Mouse (Mus musculus) lung, embryonic 16.5 days (tissue): Measurements from ENCODE around the gene Taf12. TPM values are rescaled to one million over a fixed set of nuclear protein-coding genes. Genes with fewer than 3 reads are reported as not detected.

ENCODE experiments used
- ATAC-seq: fragments of 200-750 bp; cut with Nextera tagmentation; 2 replicates; pipeline ENCODE4 v1.8.0; 2017; ENCODE audit warnings: low read depth, mild to moderate bottlenecking, moderate library complexity
- H3K27ac ChIP-seq: fragments of 300-500 bp; sonication (generic); 2 replicates; pipeline ENCODE4 v1.5.1; 2014; ENCODE audit warnings: mild to moderate bottlenecking, control low read depth, low read length
- H3K27me3 ChIP-seq: fragments of 300-500 bp; sonication (generic); 2 replicates; pipeline ENCODE4 v1.6.1; 2014; ENCODE audit warnings: low read depth, low read length, mixed read lengths; ENCODE audit not compliant: control insufficient read depth, insufficient read depth
- H3K36me3 ChIP-seq: fragments of 300-500 bp; sonication (generic); 2 replicates; pipeline ENCODE4 v1.6.1; 2014; ENCODE audit warnings: low read length; ENCODE audit not compliant: control insufficient read depth, insufficient read depth
- H3K4me1 ChIP-seq: fragments of 300-500 bp; sonication (generic); replicated peaks from 2 replicates; pipeline ENCODE4 v1.6.1; 2014; ENCODE audit warnings: low read length, mixed read lengths; ENCODE audit not compliant: control insufficient read depth, insufficient read depth
- H3K4me2 ChIP-seq: fragments of 300-500 bp; sonication (generic); 2 replicates; pipeline ENCODE4 v1.6.1; 2014; ENCODE audit warnings: low read depth, low read length, control low read depth
- H3K4me3 ChIP-seq: fragments of 300-500 bp; sonication (generic); 2 replicates; pipeline ENCODE4 v1.5.1; 2014; ENCODE audit warnings: mild to moderate bottlenecking, low read length, control low read depth
- H3K9ac ChIP-seq: fragments of 300-500 bp; sonication (generic); 2 replicates; pipeline ENCODE4 v1.6.1; 2014; ENCODE audit warnings: low read length, control low read depth
- H3K9me3 ChIP-seq: fragments of 300-500 bp; sonication (generic); 2 replicates; pipeline ENCODE4 v1.6.1; 2016; ENCODE audit warnings: low read length; ENCODE audit not compliant: control insufficient read depth
- WGBS: fragments of 180-500 bp; shearing (Covaris S2); extraction: QIAGEN DNeasy Blood & Tissue Kit; methylation state at CpG from one replicate; pipeline ENCODE4 v1.1.7; 2014; 5-methylcytosine and 5-hydroxymethylcytosine counted together
- polyA plus RNA-seq: library from polyadenylated mRNA; unstranded; fragments of >200 nt; fragmentation: Nextera tagmentation; extraction: Ambion mirVana; gene quantifications from 2 replicates; pipeline ENCODE4 v1.2.1, GENCODE M21; 2015

Gene Taf12
- polyA plus RNA-seq = 48.5 and 50.3 TPM in 2 replicates

DNA sequence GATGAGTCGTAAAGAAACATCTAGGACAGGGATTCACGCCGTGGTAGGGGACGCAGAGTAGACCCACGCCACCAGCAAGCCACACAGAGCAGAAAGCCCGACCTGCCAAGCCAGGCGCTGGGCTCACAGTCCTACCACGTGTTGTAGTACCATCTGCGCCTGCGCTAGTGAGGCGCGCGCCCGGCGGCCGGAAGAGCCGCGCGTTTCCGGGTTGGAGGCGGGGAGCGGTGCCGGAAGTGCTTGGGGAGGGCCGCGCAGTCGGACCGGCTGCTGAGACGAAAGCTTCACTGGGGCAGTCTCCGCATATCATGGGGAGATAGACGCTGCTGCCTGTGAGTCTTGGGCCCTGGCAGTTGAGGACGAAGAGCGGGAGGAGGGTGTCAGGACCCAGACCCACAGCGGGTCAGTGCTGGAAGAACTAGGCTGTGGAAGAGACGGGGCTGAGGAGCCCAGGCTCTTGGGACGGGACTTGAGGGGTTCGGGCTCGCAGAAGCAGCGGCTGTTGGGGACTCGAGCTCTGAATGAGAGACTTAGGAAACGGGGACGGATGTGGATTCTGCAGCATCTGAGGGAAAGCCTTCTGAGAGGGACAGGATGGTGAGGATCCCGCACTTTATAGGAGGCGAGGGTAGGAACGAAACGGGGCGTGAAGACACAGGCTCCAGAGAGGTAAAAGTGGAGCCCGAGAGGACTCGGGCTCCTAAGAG lies at the start of gene Taf12:
Gene Taf12, plus strand, starts transcription at position 220 of the 707 bp plus-strand sequence.
- Histone ChIP-seq H3K4me3 (peak within 1 kb of the TSS; percentile 76), H3K4me1 (peaks cover 6% of the 10 kb centered on the region; the same call in 1 of the 2 replicates), H3K4me2 (peak within 1 kb of the TSS; percentile 83), H3K9me3 (no peaks in the 10 kb centered on the region), H3K27ac (peak within 1 kb of the TSS; percentile 90), H3K27me3 (no peaks in the 10 kb centered on the region), H3K36me3 (no peaks in the 10 kb centered on the region), H3K9ac (peak within 1 kb of the TSS; percentile 89)
- WGBS = under 1% methylated on average over 48 of the region's 48 CpGs
- ATAC-seq = peak; percentile 93

GRCm38 (mm10) chr4:132230422-132230821 lies 43.8 kb upstream of the Taf12 start:
- Histone ChIP-seq H3K4me3 (no peak overlapping the region), H3K27me3 (no peaks in the 10 kb centered on the region), H3K27ac (no peak overlapping the region), H3K4me2 (no peak overlapping the region), H3K9ac (no peak overlapping the region), H3K9me3 (no peaks in the 10 kb centered on the region), H3K36me3 (peaks cover 57% of the 10 kb centered on the region), H3K4me1 (no peaks in the 10 kb centered on the region)
- no peak for ATAC-seq
- WGBS = 92% methylated on average over 5 of the region's 5 CpGs

- 90% methylated on average over 8 of the region's 8 CpGs for WGBS
Measured at GRCm38 (mm10) chr4:132234710-132235109, 39.5 kb upstream of the Taf12 start.

GRCm38 (mm10) chr4:132238356-132238755 lies 35.8 kb upstream of the Taf12 start:
- Histone ChIP-seq H3K9ac (no peak overlapping the region), H3K9me3 (no peaks in the 10 kb centered on the region), H3K4me2 (no peak overlapping the region), H3K27me3 (no peaks in the 10 kb centered on the region), H3K4me3 (no peak overlapping the region), H3K27ac (no peak overlapping the region), H3K4me1 (no peaks in the 10 kb centered on the region), H3K36me3 (peaks cover 40% of the 10 kb centered on the region)
- 85% methylated on average over 4 of the region's 4 CpGs for whole genome bisulfite sequencing
- no peak for ATAC-seq

More at GRCm38 (mm10) chr4:132234710-132235109, 39.5 kb upstream of the Taf12 start:
- Histone ChIP-seq H3K27ac (no peak overlapping the region), H3K4me3 (no peak overlapping the region), H3K9me3 (no peaks in the 10 kb centered on the region), H3K36me3 (peaks cover 37% of the 10 kb centered on the region), H3K27me3 (no peaks in the 10 kb centered on the region), H3K4me2 (no peak overlapping the region), H3K9ac (no peak overlapping the region), H3K4me1 (no peaks in the 10 kb centered on the region)
- ATAC-seq = no peak

DNA sequence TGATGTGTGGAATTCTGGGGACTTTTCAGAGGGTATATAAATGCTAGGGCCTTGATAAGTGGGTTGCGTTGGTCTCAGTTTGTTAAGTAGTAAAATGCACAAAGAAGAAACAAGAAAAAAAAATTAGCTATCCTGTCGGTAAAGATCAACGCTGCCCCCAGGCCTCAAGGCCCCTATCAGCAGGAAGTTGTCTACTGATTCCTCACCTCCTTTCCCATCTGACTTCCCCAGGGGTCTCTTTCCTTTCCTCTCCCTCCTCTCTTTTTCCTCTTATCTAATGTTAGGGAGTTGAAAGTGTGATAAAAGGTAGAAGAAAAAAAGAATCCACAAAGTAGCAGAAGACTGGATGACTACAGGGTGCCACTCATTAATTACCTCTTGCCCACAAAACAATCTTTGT lies 33.8 kb upstream of the Taf12 start:
- ATAC-seq = no peak
- Histone ChIP-seq H3K4me1 (no peaks in the 10 kb centered on the region), H3K4me2 (no peak overlapping the region), H3K9me3 (no peaks in the 10 kb centered on the region), H3K9ac (no peak overlapping the region), H3K27me3 (no peaks in the 10 kb centered on the region), H3K27ac (no peak overlapping the region), H3K4me3 (no peak overlapping the region), H3K36me3 (peaks cover 34% of the 10 kb centered on the region)
- WGBS = 82% methylated on average over 3 of the region's 3 CpGs

DNA sequence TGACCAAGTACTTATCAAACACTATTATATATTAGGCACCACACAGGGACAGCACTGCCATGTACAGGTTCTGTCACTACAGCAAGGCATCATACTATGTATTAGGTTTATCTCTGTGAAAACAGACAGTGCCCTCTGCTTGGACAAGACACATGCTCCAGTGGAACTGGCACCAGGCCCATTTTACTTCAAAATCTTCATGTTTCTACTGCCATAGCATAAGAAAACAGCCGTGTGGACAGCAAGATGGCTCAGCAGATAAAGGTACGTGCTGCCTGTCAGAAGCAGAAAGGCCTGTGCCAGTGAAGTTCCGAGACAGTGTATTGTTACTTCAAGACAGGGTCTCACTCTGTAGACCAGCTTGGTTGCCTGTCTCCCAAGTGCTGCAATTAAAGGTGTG lies 33.0 kb upstream of the Taf12 start:
- Histone ChIP-seq H3K27me3 (no peaks in the 10 kb centered on the region), H3K4me2 (no peak overlapping the region), H3K4me1 (no peaks in the 10 kb centered on the region), H3K4me3 (no peak overlapping the region), H3K9ac (no peak overlapping the region), H3K27ac (no peak overlapping the region), H3K9me3 (no peaks in the 10 kb centered on the region), H3K36me3 (peaks cover 34% of the 10 kb centered on the region)
- 68% methylated on average over 3 of the region's 3 CpGs for WGBS
- no peak for ATAC-seq

- no peak overlapping the region for H3K4me2 ChIP-seq
- no peak overlapping the region for H3K27ac ChIP-seq
- no peaks in the 10 kb centered on the region; the same call in 1 of the 2 replicates for H3K4me1 ChIP-seq
- no peak overlapping the region for H3K4me3 ChIP-seq
- no peak overlapping the region for H3K9ac ChIP-seq
- H3K9me3 ChIP-seq = no peaks in the 10 kb centered on the region
- H3K36me3 ChIP-seq = peaks cover 30% of the 10 kb centered on the region
- H3K27me3 ChIP-seq = no peaks in the 10 kb centered on the region
- WGBS = 95% methylated on average over 3 of the region's 3 CpGs
- no peak for ATAC-seq
Measured at GRCm38 (mm10) chr4:132245643-132246042, 28.5 kb upstream of the Taf12 start.

DNA sequence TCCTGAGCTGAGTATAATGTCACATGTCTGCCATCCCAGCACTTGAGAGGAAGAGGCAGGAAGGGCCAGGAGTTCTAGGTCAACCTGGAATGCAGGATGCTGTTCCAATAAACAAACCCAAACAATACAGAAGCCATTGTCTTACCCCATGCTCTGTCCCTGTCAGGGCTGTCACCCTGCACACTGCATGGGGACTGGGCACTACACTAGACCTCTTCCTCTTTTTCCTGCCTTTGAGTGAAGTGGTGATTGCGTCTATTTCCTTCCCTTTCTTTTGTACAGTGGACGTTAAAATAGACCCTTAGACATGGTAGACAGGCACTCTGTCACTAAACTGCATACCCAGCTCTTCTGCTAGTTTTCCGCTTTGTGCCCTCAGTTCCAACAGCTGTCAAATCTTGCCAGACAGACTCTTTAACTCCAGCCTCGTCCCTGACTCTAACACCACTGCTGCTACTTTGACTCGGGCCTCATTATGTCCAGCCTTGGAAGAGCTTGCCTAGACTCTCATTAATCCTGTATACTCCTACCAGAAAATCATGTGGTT lies 26.7 kb upstream of the Taf12 start:
- H3K4me1 ChIP-seq = no peaks in the 10 kb centered on the region; the same call in 1 of the 2 replicates
- no peaks in the 10 kb centered on the region for H3K27me3 ChIP-seq
- peak overlapping the region; percentile 69 for H3K27ac ChIP-seq
- no peaks in the 10 kb centered on the region for H3K9me3 ChIP-seq
- no peak overlapping the region for H3K4me3 ChIP-seq
- no peak overlapping the region for H3K4me2 ChIP-seq
- 69% methylated on average over 5 of the region's 5 CpGs for WGBS
- H3K9ac ChIP-seq = 0 out of 2 replicates have a peak overlapping the region, but pooled peaks have one; percentile 15
- peak; percentile 95 for ATAC-seq
- peaks cover 23% of the 10 kb centered on the region for H3K36me3 ChIP-seq

GRCm38 (mm10) chr4:132251596-132251995 lies 22.6 kb upstream of the Taf12 start:
- Histone ChIP-seq H3K4me1 (no peaks in the 10 kb centered on the region; the same call in 1 of the 2 replicates), H3K9ac (no peak overlapping the region), H3K4me3 (no peak overlapping the region), H3K27me3 (no peaks in the 10 kb centered on the region), H3K9me3 (no peaks in the 10 kb centered on the region), H3K4me2 (no peak overlapping the region), H3K27ac (no peak overlapping the region), H3K36me3 (peaks cover 13% of the 10 kb centered on the region)
- no peak for ATAC-seq
- WGBS = 89% methylated on average over 9 of the region's 9 CpGs
